Mouse (Mus musculus): ENCODE measurements around the gene Aldh1a2.

The Aldh1a2 gene

DNA sequence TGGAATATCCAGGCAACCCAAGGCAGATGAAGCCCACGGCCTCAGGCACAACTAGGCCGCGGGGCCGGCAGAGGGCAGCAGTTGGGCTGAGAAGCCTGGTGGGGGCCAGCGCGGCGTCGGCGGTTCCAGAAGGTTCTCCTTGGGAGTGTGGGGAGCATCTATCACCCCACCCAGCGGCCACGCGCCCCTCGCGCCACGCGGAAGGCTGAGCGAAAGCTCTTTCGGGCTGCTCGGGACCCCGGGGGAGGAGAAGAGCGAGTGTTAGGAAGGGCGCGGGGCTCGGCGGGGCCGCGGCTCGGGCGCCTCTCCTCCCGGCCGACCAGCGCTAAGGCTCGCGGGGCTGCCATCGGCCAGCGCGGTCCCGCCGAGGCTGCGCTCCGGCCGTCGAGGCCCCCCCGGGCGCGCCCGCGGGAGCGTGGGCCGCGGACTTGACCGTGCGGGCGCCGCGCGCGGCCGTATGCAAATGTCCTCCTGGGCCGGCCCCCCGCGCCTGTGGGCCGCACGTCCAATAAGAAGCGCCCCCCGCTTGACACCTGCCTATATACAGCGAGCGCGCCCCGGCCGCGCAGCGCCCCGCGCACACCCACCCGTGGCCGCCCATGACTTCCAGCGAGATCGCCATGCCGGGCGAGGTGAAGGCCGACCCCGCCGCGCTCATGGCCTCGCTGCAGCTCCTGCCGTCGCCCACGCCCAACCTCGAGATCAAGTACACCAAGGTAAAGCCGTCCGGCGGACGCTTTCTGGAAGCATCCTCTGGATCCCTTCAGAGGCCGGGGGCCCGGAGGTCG, at the start of gene Aldh1a2:
TSS of gene Aldh1a2 (plus strand) at position 542 of the 788 bp plus-strand sequence.
- DNase-seq (ENCODE audit: low spot score) = no peak

DNA sequence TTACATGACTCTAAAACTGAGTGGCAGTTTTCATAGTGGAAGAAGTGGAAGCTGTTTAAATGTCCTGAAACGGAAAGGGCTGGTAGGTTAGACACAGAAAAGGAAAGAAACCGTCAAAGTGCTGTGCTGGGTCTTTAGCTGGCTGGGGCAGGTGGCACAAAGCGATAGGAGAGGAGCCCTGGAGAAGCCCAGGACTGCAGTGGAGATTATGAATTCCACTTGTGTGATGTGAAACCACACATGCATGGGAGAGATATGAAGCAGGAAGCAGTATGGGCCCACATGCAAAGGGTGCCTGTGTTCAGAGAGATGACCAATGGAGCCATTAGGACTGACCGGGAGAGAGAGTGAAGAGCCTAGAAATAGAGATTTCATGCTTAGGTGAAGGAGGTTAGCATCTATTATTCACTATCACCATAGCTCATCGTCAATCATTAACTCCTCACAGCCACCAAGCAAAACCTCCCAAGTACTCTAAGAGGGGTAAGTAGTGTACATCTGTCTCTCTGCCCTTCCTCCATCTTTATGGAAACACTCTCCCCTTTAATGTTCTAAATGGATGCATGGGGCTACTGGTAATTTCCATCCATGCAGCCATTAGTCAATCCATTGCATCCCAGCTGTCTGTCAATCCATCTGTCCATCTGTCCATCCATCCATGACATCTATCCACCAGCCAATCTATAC, 49.4 kb upstream of the Aldh1a2 start:
- DNase-seq (ENCODE audit: low spot score) = no peak

DNA sequence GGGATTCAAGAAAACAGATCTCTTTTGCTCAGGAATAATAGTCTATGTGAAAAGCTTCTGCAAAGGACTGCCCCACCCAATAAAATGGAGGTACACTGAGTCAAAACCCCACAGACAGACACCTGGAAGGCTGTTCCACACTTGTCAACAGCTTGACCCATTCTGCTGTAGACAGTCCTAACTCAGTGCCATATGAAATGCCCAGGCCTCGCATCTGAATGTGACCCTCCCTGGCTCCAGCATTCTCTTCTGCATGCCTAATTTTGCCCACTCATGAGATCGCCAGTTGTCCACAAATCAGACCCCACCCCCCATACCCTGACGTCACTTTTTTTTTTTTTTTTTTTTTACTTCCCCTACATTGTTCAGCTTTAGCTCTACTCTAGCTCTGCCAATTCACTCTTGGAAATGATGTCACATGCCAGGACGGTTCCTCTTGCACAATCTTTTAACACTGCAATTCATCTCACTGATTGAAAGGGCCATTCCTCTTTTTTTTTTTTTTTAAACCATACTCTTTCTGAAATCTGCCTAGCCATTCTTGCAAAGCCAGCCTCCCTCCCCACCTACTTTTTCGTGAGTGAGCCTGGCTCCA, 48.6 kb upstream of the Aldh1a2 start:
- DNase-seq (ENCODE audit: low spot score) = no peak

DNA sequence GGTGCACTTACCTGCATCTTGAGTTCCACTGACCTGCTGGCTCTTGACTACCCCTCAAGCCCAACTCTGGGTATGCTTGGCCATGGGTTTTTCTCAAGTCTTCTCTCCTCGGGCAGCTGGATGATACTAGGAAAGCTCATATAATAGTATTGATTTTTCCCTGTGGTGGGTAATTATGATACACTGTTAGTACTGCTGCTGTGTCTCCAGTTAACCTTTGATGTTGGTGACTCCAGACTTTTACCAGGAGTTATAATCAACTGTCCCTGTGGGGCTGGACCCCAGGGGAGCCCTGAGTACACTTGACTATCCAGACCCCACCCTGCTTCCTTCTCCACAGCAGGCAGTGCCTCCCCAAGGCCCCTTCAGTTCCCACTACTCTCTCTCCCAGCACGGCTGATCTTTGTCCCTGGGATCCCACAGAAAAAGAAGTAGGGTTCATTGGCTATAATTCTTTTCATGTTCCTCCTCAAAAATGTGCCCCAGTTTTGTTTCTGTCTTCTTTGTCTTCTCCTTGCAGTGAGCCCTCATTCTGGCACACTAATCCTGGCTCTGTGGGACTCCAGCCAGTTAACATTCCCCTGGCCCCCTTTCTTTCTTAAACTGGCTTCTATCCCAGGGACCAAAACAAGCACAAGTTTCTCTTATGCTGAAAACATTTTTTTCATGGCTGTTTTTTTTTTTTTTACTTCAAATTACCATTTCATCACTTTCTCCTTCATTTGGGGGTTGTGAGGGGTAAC, 47.9 kb upstream of the Aldh1a2 start:
- DNase-seq (ENCODE audit: low spot score) = no peak

DNA sequence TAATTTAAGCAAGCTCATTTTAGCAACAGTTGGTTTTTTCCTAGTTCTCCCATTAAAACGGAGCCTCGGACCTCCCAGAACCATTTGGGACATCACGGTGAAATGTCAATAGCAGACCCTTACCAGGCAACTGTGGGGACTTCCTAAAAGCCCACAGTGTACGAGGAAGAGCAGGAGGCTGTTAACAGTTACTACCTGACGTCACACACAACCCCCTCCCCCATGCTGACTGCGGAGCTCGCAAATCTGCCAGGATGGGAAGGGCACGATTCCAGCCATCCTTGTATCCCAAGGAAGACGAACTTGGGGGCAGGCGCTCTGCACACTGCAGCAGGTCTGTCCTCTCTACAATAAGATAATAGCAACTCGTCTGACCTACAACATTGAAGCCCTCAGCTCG, 47.1 kb upstream of the Aldh1a2 start, which contains the start of gene Aqp9:
TSS of gene Aqp9 (minus strand) at position 172 of the 400 bp plus-strand sequence.
- DNase-seq (ENCODE audit: low spot score) = no peak

DNA sequence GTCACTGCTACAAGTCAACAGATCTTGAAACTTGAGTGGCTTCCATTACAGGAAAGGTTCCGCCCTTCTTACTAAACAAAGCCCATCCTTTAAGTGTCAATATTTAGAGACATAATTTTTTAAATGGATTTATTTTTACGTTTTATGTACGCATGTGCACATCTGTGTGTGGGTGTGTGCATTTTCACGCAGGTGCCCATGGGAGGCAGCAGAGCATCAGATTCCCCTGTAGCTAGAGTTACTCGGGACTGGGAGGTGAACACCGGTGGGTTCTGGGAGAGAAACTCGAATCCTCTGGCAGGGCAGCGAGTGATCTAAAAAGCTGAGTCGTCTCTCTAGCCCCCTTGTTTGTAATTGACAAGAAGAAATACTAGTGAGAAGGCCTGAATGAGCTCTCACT, 42.1 kb upstream of the Aldh1a2 start:
- DNase-seq (ENCODE audit: low spot score) = no peak

DNA sequence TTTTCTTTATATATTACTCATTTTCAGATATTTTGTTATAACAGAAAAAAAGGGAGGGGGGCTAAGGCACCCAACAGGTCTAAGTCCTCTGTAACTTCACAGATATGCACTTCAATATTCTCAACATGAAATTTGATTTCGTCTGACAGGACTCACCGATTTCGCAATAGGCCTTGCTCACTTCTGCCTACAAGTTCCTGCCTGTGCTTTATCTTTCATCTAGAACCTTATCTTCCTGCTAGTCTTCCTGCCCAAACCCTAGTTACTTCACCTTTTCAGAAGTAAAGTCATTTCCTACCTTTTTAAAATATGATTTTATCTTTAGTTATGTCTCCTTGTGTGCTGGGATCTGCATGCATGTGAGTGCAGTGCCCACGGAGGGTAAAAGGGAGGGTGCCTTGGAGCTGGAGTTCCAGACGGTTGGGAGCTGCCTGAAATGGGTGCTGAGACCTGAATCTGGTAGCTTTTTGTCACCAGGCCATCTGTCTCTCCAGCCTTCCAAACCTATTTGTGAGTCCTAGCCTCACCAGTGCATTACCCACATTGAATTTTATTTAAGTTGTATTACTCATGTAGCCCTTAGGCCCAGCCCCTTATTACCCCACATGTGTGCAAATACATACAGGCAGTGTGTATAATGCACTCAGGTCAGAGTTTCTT, 41.1 kb upstream of the Aldh1a2 start:
- no peak for DNase-seq (ENCODE audit: low spot score)

DNA sequence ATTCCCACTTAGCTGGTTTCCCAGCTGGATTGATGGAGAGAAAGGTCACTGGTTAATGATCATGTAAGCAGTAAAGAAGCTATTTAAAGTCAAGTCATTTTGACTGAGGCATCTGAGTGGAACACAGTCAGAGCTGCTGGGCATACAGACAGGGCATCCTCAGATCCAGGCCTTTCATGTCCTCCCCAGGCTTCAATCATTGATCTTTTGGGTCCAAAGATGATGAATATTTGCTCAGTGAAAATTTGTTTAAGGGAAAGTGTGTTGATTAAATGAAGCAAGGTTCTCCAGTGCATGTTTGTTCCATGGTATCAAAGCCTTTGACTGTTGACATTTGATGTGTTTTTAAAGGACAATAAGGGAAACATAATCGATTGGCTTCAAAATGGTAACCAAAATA, 39.9 kb upstream of the Aldh1a2 start:
- DNase-seq (ENCODE audit: low spot score) = no peak

DNA sequence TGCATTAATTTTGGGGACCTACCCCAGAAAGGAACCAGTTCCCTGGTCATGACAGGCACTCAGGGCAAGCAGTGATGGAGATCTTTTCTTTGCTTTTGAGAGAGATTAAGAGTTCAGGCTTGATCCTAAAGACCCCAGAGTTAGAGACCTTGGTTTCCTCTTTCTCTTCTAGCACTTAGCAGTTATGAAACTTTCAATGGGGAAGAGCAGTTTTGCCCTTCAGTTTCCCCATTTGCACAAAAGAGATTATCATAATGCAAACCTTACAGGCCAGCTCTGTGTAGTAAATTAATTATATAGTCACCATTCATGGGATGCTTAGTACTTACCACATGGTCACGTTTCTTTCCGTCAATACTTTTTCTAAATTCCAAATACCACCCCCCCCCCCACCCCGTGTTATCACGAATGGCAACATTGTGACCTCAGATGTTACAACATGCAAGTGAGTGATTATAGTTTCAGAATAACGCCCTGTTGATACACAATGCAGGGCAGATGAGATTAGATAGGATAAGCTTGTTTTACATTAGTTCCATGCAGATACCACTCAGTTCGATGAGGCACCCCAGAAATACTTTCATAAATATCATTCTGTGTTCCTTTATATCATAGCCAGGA, 36.2 kb upstream of the Aldh1a2 start:
- DNase-seq (ENCODE audit: low spot score) = no peak

DNA sequence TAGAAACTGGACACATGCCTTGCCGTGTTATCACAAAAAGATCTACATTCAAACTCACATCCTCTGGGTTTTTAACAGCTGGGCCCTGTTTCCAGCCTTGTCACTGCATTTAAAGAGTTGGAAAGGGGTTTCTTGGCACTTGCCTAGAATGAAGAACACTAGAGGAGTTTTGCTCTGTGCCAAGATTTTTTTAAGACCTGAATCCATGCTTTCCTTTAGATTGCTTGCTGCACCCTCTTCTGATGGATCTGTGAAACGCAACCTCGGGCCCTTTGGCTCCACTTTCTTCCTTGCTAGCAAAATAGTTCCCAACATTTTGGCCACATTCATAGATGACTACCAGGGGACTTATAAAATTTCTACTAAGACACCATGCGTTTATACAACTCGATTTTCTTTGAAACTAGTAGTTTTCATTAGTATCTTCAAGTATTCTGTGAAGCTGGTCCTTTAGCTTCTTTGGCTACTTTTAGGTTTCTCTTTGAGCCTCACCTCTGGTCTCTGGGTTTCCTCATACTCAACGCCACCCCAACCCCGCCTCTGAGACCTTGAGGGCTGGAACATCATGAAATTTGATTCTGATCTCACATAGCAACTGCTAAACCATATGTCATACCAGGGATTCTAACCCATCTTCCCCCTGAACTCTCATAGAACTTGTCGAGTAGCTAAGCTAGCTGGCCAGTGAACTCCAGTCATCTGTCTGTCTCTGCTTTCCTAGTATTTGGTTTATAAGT, 35.5 kb upstream of the Aldh1a2 start:
- DNase-seq (ENCODE audit: low spot score) = no peak

DNA sequence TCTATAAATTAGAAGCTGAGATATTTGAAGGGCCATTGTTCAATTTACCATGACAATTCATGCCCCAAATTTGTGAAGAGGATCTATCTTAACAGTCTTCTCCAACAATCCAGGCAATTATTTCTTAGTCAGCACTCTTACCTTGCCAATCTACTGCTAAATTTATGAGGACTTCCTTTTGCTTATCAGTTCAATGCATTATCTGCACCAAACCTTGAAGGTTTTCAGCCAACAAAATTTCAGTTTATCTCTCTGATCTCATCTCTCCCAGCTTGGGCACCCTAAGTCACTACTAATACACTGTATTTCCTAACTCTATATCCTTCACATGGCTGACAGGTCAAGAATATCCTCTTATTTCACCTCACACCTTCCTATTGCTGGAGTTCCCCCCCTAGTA, 30.3 kb upstream of the Aldh1a2 start:
- DNase-seq (ENCODE audit: low spot score) = no peak

DNA sequence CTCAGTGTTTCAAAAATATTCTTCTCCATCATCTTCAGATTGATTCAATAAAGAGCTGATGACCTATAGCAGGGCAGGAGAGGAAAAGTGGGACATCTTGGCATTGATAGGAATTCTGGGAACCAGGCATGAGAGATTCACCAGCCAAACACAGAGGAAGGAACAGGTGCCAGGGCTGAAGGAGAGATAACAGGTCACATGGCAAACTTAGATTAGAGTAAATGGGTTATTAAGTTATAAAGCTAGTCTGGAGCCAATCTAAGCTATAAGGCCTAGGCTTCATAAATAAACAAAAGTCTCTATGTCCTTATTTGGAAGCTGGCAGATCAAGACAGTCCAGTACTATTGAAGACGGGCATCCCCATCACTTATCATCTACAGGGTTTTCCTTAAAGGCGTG, 29.8 kb upstream of the Aldh1a2 start:
- no peak for DNase-seq (ENCODE audit: low spot score)

DNA sequence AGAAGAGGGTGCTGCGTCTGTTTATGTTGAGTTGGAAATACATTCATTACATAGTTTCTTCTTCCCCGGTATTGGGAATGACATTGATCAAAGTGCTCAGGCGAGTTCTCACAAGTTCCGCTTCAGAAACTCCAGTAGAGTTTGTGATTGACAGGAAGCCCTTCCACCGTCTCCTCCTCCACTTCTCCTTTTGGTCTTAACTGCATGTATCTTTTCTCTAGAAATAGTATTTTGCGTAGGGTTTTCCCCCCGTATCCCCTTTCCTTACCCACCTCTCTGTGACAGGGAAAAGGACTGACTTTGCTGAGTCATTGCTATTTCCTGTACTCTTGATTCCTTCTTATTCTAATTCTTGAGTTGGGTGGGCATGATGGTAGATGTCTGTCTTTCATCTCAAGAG, 28.2 kb upstream of the Aldh1a2 start:
- no peak for DNase-seq (ENCODE audit: low spot score)

DNA sequence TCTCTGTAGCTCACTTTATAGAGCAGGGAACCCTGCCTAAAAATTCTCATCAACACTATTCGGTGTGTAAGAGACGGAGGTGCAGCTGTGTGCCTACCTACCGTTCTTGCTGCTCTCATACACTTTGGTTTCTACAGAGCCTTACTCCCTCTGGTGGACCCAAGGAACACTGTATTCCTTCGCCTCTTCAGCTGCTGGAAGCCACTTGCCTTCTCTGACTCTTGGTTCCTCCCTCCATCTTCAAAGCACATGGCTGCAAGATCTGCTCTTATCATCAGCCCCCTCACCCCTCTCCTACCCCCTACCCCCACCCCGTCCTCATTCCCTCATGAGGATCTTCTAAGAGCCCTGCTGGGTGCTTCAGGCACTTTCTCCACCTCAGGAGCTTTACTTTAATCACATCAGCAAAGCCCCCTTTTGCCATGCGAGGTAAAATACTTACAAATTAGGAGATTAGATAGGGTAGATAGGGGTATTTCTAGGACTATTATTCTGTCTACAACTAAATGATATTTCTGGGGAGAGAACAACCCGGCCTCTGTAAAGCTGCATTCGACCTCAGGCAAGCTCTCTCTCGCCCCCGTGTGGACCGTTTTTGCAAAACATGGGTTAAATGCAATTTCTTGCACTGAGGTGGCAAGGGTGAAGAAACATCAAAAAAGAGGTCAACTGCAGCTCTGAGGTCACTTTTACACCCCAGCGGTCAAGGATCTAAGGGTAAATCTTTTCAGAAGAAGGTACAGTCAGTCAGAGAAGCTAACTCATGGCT, 26.8 kb upstream of the Aldh1a2 start:
- no peak for DNase-seq (ENCODE audit: low spot score)

DNA sequence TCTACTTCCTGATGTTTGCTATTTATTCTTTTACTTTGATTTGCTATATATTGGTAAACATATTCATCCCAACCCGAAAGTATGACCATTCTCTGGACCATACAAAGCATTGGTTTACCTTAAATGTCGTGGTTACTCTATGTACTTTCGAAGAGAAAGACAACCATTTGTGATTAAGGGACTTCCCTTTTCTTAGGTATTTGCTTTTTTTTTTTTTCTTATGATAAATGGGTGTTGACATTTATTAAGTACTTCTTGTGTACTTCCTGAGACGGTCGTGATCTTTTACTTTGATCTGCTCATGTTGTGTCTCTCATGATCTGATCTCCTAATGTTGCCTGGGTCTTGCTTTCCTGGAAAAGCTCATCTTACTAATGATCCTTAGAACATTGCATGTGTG, 16.8 kb upstream of the Aldh1a2 start:
- no peak for DNase-seq (ENCODE audit: low spot score)

DNA sequence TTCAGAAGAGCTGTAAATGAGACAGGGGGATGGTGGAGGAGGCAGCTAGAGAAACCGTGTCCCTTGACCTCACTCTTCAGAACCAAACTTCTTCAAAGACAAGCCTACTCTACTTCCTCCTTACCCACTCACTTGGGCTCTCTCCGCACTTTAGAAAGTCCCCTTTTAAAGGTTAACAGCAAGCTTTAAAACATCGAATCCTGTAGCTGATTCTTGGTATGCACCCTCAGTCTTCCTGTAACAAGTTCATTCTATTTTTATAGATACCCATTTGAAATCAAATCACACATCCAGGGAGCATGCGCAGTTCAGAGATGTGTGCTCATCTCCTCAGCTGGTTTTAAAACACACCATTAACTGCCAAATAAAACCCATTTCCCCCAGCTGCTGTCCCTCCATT, 13.3 kb upstream of the Aldh1a2 start:
- DNase-seq (ENCODE audit: low spot score) = no peak

DNA sequence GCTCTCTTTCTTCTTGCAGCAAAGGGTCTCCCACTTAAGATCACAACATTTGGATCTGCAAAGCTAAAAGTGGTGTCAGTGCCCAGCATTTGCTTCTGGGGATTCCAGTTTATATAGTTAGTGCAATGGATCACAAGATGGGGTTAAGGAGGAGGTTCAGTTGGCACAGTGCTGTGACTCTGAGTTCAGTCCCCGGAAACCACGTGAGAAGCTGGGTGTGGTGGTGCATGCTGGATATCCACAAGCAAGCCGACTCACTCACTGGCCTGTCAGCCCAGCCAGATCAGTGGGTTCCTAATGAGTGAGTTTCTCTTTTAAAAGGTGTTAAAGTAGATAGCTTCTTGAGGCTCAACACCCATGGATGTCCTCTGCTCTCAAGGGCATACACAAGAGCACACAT, 6.3 kb upstream of the Aldh1a2 start:
- no peak for DNase-seq (ENCODE audit: low spot score)

DNA sequence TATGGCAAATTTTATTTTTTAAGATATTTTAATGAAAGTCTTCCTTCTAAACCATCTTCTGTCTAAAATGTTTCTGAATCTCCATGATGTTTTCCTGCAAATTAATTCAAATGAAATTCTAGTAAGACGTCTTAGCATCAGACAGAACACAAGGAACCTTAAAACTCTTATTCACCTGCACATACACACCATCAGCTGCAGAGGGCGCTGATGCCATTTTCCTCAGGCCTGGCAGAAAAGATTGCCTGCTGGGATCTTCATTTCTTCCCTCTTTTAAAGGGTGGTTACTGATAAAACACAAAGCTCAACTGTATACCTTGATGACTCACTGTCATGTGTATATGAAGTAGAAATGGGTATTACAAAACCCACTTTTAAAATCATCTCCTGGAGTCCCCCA, 4.7 kb upstream of the Aldh1a2 start:
- no peak for DNase-seq (ENCODE audit: low spot score)

DNA sequence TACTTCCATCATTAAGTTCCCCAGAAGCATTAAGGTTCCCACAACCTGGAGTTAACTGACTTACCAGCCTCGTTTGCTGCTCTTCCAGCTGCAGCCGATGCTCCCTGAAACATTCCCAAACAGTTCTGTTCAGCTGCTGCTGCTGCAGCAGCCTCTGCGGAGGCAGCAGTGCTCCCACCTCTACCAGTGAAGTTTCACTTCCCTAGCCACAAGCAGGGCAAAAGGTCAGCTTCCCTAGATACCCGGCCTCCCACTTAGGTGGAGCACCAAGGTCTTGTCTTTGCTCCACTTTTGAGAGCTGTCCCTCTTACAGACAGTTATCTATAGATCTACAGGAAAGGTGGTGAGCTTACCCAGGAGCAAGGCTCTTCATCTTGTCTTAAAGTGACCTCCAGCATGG, 2.0 kb upstream of the Aldh1a2 start:
- no peak for DNase-seq (ENCODE audit: low spot score)

All from layer of hippocampus, adult 9-10 months (tissue).